Mouse (Mus musculus) kidney, adult 2 months (tissue): ENCODE results near the gene Irak1bp1.

Experiments
- CTCF ChIP-seq: fragments of 200-500 bp; conservative IDR thresholded peaks from 2 replicates; pipeline ENCODE4 v1.5.1; 2011; ENCODE audit warnings: low read depth, mild to moderate bottlenecking, control low read depth, low read length, moderate library complexity, mixed read lengths; ENCODE audit not compliant: insufficient read depth, insufficient read length
- POLR2A ChIP-seq: fragments of 200-500 bp; IDR thresholded peaks from one replicate; pipeline ENCODE4 v1.6.1; 2011; ENCODE audit warnings: low read depth, low read length, control low read depth

- TF ChIP-seq CTCF = no peak
- TF ChIP-seq POLR2A = no peak
These were observed 59.3 kb downstream of the Irak1bp1 start for GRCm38 (mm10) chr9:82888645-82889044.
